8 mouse cellular contexts compared by ENCODE assay signal in genomic region chr5:125392977-125393621, GRCm38 (mm10). TPM values are rescaled to one million over a fixed set of nuclear protein-coding genes. Genes with fewer than 3 reads are reported as not detected.
A peak's percentile ranks its signal among the peaks of the same experiment; 100 is the strongest.
DNase-seq lines count a peak whose midpoint lies in the region; ATAC-seq lines count a peak whose summit lies in the region.

No protein-coding gene starts in this region.

- no peaks in the 10 kb centered on the region for H3K36me3 ChIP-seq in hindbrain, embryonic 15.5 days

- peak overlapping the region; percentile 31 for H3K4me3 ChIP-seq in hindbrain, embryonic 15.5 days

- H3K4me2 ChIP-seq in hindbrain, embryonic 15.5 days = peak overlapping the region; percentile 56

- no peaks in the 10 kb centered on the region for H3K9me3 ChIP-seq in hindbrain, embryonic 15.5 days

- DNase-seq in R1 (ENCODE audit: low read depth, low spot score) = peak; percentile 98
- DNase-seq in cerebellum, postnatal 36 days = peak; percentile 96 to 98
- peak; percentile 93 to 96 for DNase-seq in frontal cortex, postnatal 36 days (ENCODE audit: low spot score in 2 of 2)
- peak; percentile 96 for DNase-seq in left cerebral cortex, adult 11 months (ENCODE audit: low spot score)
- peak; percentile 98 for DNase-seq in lung, postnatal 4 days
- DNase-seq in retina, postnatal 7 days (ENCODE audit: low read depth, low spot score) = peak; percentile 87
- DNase-seq in urinary bladder, adult 2 months (ENCODE audit: low spot score) = peak; percentile 87

- peak; percentile 93 for ATAC-seq in hindbrain, embryonic 15.5 days (ENCODE audit: low FRiP score, low read depth)

- no peaks in the 10 kb centered on the region for H3K27me3 ChIP-seq in hindbrain, embryonic 15.5 days

- peaks cover 48% of the 10 kb centered on the region for H3K4me1 ChIP-seq in hindbrain, embryonic 15.5 days (replicated peaks)

- peak overlapping the region; percentile 98 for H3K27ac ChIP-seq in hindbrain, embryonic 15.5 days (replicated peaks)

- WGBS in hindbrain, embryonic 15.5 days = 0% methylated on average over 20 of the region's 20 CpGs

- peak overlapping the region; percentile 39 for H3K9ac ChIP-seq in hindbrain, embryonic 15.5 days

RNA-seq across cellular contexts. Expression of gene Ubc, which starts 3.1 kb away (rescaled TPM):
- polyA plus RNA-seq in hindbrain, embryonic 15.5 days (2015; fragmentation: Nextera tagmentation; extraction: Ambion mirVana) = 1,393 and 1,417 TPM in 2 replicates
- polyA plus RNA-seq in urinary bladder, adult 2 months (2012; rRNA removed) = 740 and 949 TPM in 2 replicates

RNA-seq across cellular contexts. Expression of gene Gm10382, which starts 4.0 kb away (rescaled TPM):
- 0.56 and 0.65 TPM in 2 replicates for polyA plus RNA-seq in hindbrain, embryonic 15.5 days (2015; fragmentation: Nextera tagmentation; extraction: Ambion mirVana)
- 0.29 and 0.40 TPM in 2 replicates for polyA plus RNA-seq in urinary bladder, adult 2 months (2012; rRNA removed)

RNA-seq across cellular contexts. Expression of gene Dhx37, which starts 40.8 kb away (rescaled TPM):
- polyA plus RNA-seq in hindbrain, embryonic 15.5 days (2015; fragmentation: Nextera tagmentation; extraction: Ambion mirVana) = 10.9 and 11.6 TPM in 2 replicates
- 15.7 and 16.8 TPM in 2 replicates for polyA plus RNA-seq in urinary bladder, adult 2 months (2012; rRNA removed)

RNA-seq across cellular contexts. Expression of gene Bri3bp, which starts 48.3 kb away (rescaled TPM):
- 39.4 and 42.8 TPM in 2 replicates for polyA plus RNA-seq in hindbrain, embryonic 15.5 days (2015; fragmentation: Nextera tagmentation; extraction: Ambion mirVana)
- 3.5 and 7.5 TPM in 2 replicates for polyA plus RNA-seq in urinary bladder, adult 2 months (2012; rRNA removed)

RNA-seq across cellular contexts. Expression of gene Scarb1, which starts 52.2 kb away (rescaled TPM):
- polyA plus RNA-seq in hindbrain, embryonic 15.5 days (2015; fragmentation: Nextera tagmentation; extraction: Ambion mirVana) = 46.6 and 52.4 TPM in 2 replicates
- polyA plus RNA-seq in urinary bladder, adult 2 months (2012; rRNA removed) = 75.6 and 92.2 TPM in 2 replicates

Comparison
In these comparisons a context has a peak if more than half of its experiments do, and no peak if none do; other contexts are left out.
1. Peak in every context shown above with its lines: DNase-seq, ATAC-seq, H3K4me3 ChIP-seq and H3K27ac ChIP-seq.